Mouse (Mus musculus) left cerebral cortex, postnatal 10 days (tissue): ENCODE measurements at regions not wholly inside any gene's neighbourhood (a gene's known extent, or its start where the extent isn't known, plus 50 kb on each side); places are given as distances from the start of the nearest gene placed in this dataset. TPM values are rescaled to one million over a fixed set of nuclear protein-coding genes. Genes with fewer than 3 reads are reported as not detected.

Experiments used
- DNase-seq, 2 experiments: peaks; one replicate each; pipeline ENCODE4 v3.0.0; 2021 to 2022; ENCODE audit warnings: low spot score in 2 of 2, mixed read lengths in 1 of 2; ENCODE audit errors: extremely low spot score in 1 of 2
- intact Hi-C: fragments of 180-260 bp; cut with DNase I; formaldehyde crosslinking; loops from one replicate; pipeline ENCODE4 v1.15.1; 2025
- microRNA-seq: library from miRNA; unstranded; fragments of <30 nt; microRNA quantifications from one replicate; pipeline ENCODE4 v1.2.0, GENCODE M21; 2022

GRCm38 (mm10) chr4:33850249-33850648 is 74.1 kb upstream of the Cnr1 start:
- intact Hi-C loops, result no loop called here
- no peak for DNase-seq

GRCm38 (mm10) chr4:33852294-33852693 is 72.1 kb upstream of the Cnr1 start:
- intact Hi-C loops, result no loop called here
- no peak for DNase-seq

- intact Hi-C loops, result no loop called here
- no peak for DNase-seq
Observed at GRCm38 (mm10) chr4:33855112-33855511, 69.3 kb upstream of the Cnr1 start.

DNA sequence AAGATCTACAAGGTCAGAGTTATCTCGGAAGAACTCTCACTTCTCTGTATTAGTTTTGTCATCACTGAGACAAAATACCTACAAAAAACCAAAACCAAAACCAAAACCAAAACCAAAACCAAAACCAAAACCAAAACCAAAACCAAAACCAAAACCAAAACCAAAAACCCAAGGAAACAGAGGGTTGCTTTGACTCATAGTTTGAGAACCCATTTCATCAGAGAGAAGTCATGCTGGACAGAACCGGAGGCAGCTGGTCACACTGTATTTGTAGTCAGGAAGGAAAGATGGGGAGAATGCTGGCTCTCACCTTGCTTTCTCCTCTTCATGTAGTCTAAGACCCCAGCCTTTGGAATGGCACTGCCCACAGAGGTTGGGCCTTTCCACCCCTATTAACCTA is 57.3 kb upstream of the Cnr1 start:
- DNase-seq, result no peak
- intact Hi-C loops, result no loop called here

DNA sequence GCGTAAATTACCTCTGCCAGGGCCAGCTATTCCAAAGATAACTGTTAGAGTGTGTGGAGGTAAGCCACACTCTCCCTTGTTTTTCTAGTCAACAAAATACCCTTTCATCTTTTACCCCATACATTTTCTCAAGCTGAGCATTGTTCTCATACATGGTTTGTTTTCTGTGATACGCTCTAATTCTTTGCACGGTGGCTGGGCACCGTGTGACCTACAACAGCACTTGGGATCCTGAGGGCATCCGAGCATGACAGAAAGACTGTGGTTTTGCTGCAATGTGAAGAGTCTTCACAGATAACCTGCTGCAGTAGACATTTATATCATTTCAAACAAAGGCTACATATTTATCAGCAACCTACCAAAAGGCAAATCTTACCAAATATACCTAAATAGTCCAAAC is 55.1 kb upstream of the Cnr1 start:
- intact Hi-C loops, result no loop called here
- no peak for DNase-seq

Small RNAs in the stretch of these regions (microRNA-seq; reads per million reads assigned to microRNA genes)
- gene Gm23304, result not detected
